Mouse (Mus musculus): ENCODE results near the gene Faah. TPM values are rescaled to one million over a fixed set of nuclear protein-coding genes. Genes with fewer than 3 reads are reported as not detected.
A peak's percentile ranks its signal among the peaks of the same experiment; 100 is the strongest.

The Faah gene
- total and polyA plus RNA-seq, 3 experiments = 10.8 to 22.2 TPM; not detected in 1

DNA sequence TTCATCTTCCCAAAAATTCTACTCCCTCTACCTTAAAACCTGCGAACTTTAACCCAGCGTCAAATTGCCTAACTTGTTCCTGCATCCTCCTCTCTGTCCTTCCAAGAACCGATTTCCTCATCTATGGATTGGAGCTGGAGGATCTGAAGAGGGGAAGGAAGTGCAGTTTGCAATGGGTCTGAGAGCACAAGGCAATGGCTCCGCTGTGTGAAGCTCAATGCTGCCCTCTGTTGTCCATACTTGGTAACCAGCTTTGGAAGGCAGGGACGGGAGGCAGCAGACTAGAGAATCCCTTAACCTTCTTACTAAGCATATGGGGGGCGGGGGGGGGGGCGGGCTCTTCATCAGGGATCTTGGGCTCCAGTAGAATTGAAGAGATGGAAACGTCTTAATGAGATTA is 37.0 kb downstream of the Faah start:
- Histone ChIP-seq H3K36me3 (ENCODE audit: control insufficient read depth in 1 of 2, insufficient read depth in 2 of 2, low read length in 2 of 2) (peaks cover 0 to 3% of the 10 kb centered on the region in 2 experiments; a peak in 1 of 4 replicates), H3K27ac (ENCODE audit: control insufficient read depth, low read depth, low read length) (no peak overlapping the region), H3K27me3 (ENCODE audit: control insufficient read depth in 1 of 2, insufficient read depth in 2 of 2, low read length in 2 of 2) (0 out of 4 replicates have a peak, but pooled peaks cover 0 to 2% of the 10 kb centered on the region in 2 experiments), H3K4me3 (ENCODE audit: control insufficient read depth in 1 of 2, insufficient read depth in 1 of 2, low read depth in 2 of 2, low read length in 2 of 2) (peak overlapping the region; percentile 29 to 30; a peak in 3 of 4 replicates), H3K9me3 (replicated peaks; ENCODE audit: insufficient read depth, low read length) (no peaks in the 10 kb centered on the region), H3K79me2 (ENCODE audit: control insufficient read depth, insufficient read depth, low read length, poor library complexity) (no peaks in the 10 kb centered on the region), H3K4me1 (ENCODE audit: control insufficient read depth in 1 of 2, insufficient read depth in 2 of 2, low read length in 2 of 2) (peaks cover 0 to 9% of the 10 kb centered on the region in 2 experiments; a peak in 1 of 4 replicates), H3K9ac (ENCODE audit: control insufficient read depth, low read depth, low read length, poor library complexity, severe bottlenecking) (peak overlapping the region; percentile 51)
- DNase-seq (ENCODE audit: low read depth, low spot score) = peak; percentile 87
- TF ChIP-seq MXI1 (IDR thresholded peaks at IDR 0.05; ENCODE audit: low read depth, low read length) = no peak
- no peak for TF ChIP-seq KAT2A (conservative IDR thresholded peaks at IDR 0.05; ENCODE audit: low read depth, low read length)
- peak; percentile 87 for TF ChIP-seq SMC3 (IDR thresholded peaks at IDR 0.05; ENCODE audit: low read depth, low read length)
- peak; percentile 84 for TF ChIP-seq RAD21 (IDR thresholded peaks at IDR 0.05; ENCODE audit: low read depth, low read length)
- peak; percentile 64 for TF ChIP-seq ZNF384 (IDR thresholded peaks at IDR 0.05; ENCODE audit: low read depth, low read length)
- TF ChIP-seq CTCF (IDR thresholded peaks at IDR 0.05 in 2 of 3, conservative IDR thresholded peaks at IDR 0.05 in 1 of 3; ENCODE audit: control insufficient read depth in 1 of 3, insufficient read depth in 1 of 3, low read depth in 2 of 3, low read length in 3 of 3, poor library complexity in 1 of 3, severe bottlenecking in 1 of 3) = peak; percentile 84 to 91 (median 88)
- TF ChIP-seq ZC3H11A (IDR thresholded peaks at IDR 0.05; ENCODE audit: low read depth, low read length) = peak; percentile 80

DNA sequence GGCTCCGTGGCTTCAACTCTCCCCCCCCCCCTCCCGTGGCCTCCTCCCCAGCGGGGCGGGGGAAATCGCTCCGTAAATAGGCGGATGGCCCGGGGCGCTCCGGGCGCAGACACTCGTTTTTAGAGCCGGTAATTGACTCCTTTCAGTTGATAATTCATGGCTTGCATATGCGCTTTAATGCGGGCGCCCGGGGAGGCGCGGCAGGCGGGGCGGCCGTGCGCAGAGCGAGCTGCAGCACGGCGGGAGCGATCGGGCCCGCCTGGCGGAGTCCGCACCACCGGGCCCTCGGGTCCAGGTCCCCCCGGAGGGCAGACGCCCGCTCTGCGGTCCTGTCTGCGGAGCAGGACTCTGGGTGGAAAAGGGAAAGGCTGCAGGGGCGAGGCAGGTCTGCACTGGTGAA is 38.3 kb downstream of the Faah start:
- no peak for DNase-seq (ENCODE audit: low read depth, low spot score)
- Histone ChIP-seq H3K36me3 (ENCODE audit: control insufficient read depth in 1 of 2, insufficient read depth in 2 of 2, low read length in 2 of 2) (peaks cover 0 to 3% of the 10 kb centered on the region in 2 experiments; a peak in 1 of 4 replicates), H3K4me1 (ENCODE audit: control insufficient read depth in 1 of 2, insufficient read depth in 2 of 2, low read length in 2 of 2) (peaks cover 0 to 9% of the 10 kb centered on the region in 2 experiments; a peak in 1 of 4 replicates), H3K27me3 (ENCODE audit: control insufficient read depth in 1 of 2, insufficient read depth in 2 of 2, low read length in 2 of 2) (peaks cover 0 to 2% of the 10 kb centered on the region in 2 experiments; a peak in 1 of 4 replicates), H3K4me3 (ENCODE audit: control insufficient read depth in 1 of 2, insufficient read depth in 1 of 2, low read depth in 2 of 2, low read length in 2 of 2) (no peak overlapping the region), H3K79me2 (ENCODE audit: control insufficient read depth, insufficient read depth, low read length, poor library complexity) (no peaks in the 10 kb centered on the region), H3K9ac (ENCODE audit: control insufficient read depth, low read depth, low read length, poor library complexity, severe bottlenecking) (no peak overlapping the region), H3K27ac (ENCODE audit: control insufficient read depth, low read depth, low read length) (no peak overlapping the region), H3K9me3 (replicated peaks; ENCODE audit: insufficient read depth, low read length) (no peaks in the 10 kb centered on the region)
- TF ChIP-seq MAZ (IDR thresholded peaks at IDR 0.05; ENCODE audit: low read depth, low read length) = no peak
- TF ChIP-seq POLR2A (IDR thresholded peaks at IDR 0.05; ENCODE audit: control insufficient read depth in 1 of 2, insufficient read depth in 1 of 2, low read depth in 1 of 2, low read length in 2 of 2, poor library complexity in 1 of 2) = no peak
- no peak for TF ChIP-seq USF2 (IDR thresholded peaks at IDR 0.05; ENCODE audit: borderline replicate concordance in 1 of 2, insufficient read depth in 1 of 2, low read depth in 1 of 2, low read length in 2 of 2)
- no peak for TF ChIP-seq KAT2A (conservative IDR thresholded peaks at IDR 0.05; ENCODE audit: low read depth, low read length)
- TF ChIP-seq CHD1 (IDR thresholded peaks at IDR 0.05; ENCODE audit: low read depth, low read length) = no peak
- TF ChIP-seq CTCF (IDR thresholded peaks at IDR 0.05 in 2 of 3, conservative IDR thresholded peaks at IDR 0.05 in 1 of 3; ENCODE audit: control insufficient read depth in 1 of 3, insufficient read depth in 1 of 3, low read depth in 2 of 3, low read length in 3 of 3, poor library complexity in 1 of 3, severe bottlenecking in 1 of 3) = no peak
- TF ChIP-seq SIN3A (IDR thresholded peaks at IDR 0.05; ENCODE audit: low read length) = no peak
- TF ChIP-seq MAX (IDR thresholded peaks at IDR 0.05; ENCODE audit: low read length) = no peak
- TF ChIP-seq SMC3 (IDR thresholded peaks at IDR 0.05; ENCODE audit: low read depth, low read length) = no peak
- no peak for TF ChIP-seq EP300 (IDR thresholded peaks at IDR 0.05; ENCODE audit: low read depth in 1 of 2, low read length in 2 of 2)
- no peak for TF ChIP-seq ZKSCAN1 (IDR thresholded peaks at IDR 0.05; ENCODE audit: low read depth, low read length)
- TF ChIP-seq GATA1 (IDR thresholded peaks at IDR 0.05; ENCODE audit: low read depth, low read length) = no peak
- TF ChIP-seq RAD21 (IDR thresholded peaks at IDR 0.05; ENCODE audit: low read depth, low read length) = no peak
- no peak for TF ChIP-seq TAL1 (IDR thresholded peaks at IDR 0.05; ENCODE audit: low read length)
- no peak for TF ChIP-seq CHD2 (IDR thresholded peaks at IDR 0.05; ENCODE audit: low read length)
- TF ChIP-seq NELFE (IDR thresholded peaks at IDR 0.05; ENCODE audit: low read depth, low read length) = no peak
- TF ChIP-seq ZNF384 (IDR thresholded peaks at IDR 0.05; ENCODE audit: low read depth, low read length) = no peak
- TF ChIP-seq UBTF (IDR thresholded peaks at IDR 0.05; ENCODE audit: borderline replicate concordance, insufficient read depth, low read depth, low read length) = no peak
